Mouse (Mus musculus): ENCODE data around the gene Dmbt1. TPM values are rescaled to one million over a fixed set of nuclear protein-coding genes. Genes with fewer than 3 reads are reported as not detected.
"Not testable (repeated sequence)": the region's sequence is repeated elsewhere in the genome, so short reads cannot be mapped to it uniquely, and the experiment has no call there.

Dmbt1 gene
- polyA plus RNA-seq, 1 experiment = not detected

DNA sequence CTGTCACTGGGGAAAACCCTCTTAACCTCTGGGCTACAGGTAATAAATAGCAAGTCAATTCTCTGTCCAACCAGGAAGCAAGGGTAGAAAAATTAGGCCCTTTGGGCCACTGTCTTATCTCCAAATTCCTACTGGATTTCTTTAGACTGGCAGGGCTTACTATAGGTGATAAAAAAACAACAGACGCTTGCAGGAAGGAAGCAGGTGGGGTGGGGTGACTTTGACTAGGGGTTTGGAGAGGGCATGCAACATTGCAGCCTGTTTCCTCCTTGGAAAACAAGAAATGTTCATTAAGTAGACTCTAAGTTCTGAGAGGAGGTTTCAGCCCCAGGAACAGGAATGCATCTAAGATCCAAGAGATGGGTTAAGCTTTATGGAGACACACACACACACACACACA is 7.0 kb upstream of the Dmbt1 start:
- H3K4me1 ChIP-seq (ENCODE audit: control insufficient read depth, insufficient read depth, low read length) = no peaks in the 10 kb centered on the region
- no peak overlapping the region for H3K27ac ChIP-seq (ENCODE audit: control insufficient read depth, insufficient read depth, low read depth, low read length, poor library complexity)
- H3K4me3 ChIP-seq (replicated peaks; ENCODE audit: control insufficient read depth, low read depth, low read length) = no peak overlapping the region
- no peak for TF ChIP-seq POLR2A (IDR thresholded peaks at IDR 0.05; ENCODE audit: borderline replicate concordance, control insufficient read depth, low read depth, low read length)
- no peak for TF ChIP-seq CTCF (IDR thresholded peaks at IDR 0.05; ENCODE audit: control insufficient read depth, insufficient read depth, low read length)
- WGBS = 4% methylated on average over 1 of the region's 1 CpGs

DNA sequence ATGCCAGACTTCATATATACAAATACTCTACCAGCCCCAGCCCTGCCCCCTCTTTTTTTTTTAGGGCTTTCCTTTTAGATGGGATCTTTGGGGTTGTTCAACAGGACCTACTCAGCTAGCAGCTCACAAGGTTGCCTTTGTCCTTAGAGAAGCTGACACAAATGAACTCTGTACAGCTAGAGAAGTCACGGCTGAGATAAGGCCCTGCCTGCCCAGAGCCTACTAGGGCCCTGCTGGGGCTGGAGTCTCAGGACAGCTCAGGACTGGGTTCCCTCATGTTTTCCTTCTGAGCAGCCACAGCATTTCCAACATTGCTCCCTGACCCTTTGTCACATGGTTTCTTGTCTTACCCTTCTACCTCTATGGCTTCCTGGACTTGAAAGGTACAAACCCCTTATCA is 4.3 kb upstream of the Dmbt1 start:
- TF ChIP-seq CTCF (IDR thresholded peaks at IDR 0.05; ENCODE audit: control insufficient read depth, insufficient read depth, low read length) (no peak), POLR2A (IDR thresholded peaks at IDR 0.05; ENCODE audit: borderline replicate concordance, control insufficient read depth, low read depth, low read length) (no peak)
- H3K27ac ChIP-seq (ENCODE audit: control insufficient read depth, insufficient read depth, low read depth, low read length, poor library complexity) = no peak overlapping the region
- H3K4me1 ChIP-seq (ENCODE audit: control insufficient read depth, insufficient read depth, low read length) = no peaks in the 10 kb centered on the region
- WGBS = 65% methylated on average over 1 of the region's 1 CpGs
- H3K4me3 ChIP-seq (replicated peaks; ENCODE audit: control insufficient read depth, low read depth, low read length) = no peak overlapping the region

GRCm38 (mm10) chr7:131036396-131036795 is 4.5 kb downstream of the Dmbt1 start:
- TF ChIP-seq CTCF (IDR thresholded peaks at IDR 0.05; ENCODE audit: control insufficient read depth, insufficient read depth, low read length) (no peak), POLR2A (IDR thresholded peaks at IDR 0.05; ENCODE audit: borderline replicate concordance, control insufficient read depth, low read depth, low read length) (no peak)
- Histone ChIP-seq H3K27ac (ENCODE audit: control insufficient read depth, insufficient read depth, low read depth, low read length, poor library complexity) (no peak overlapping the region), H3K4me1 (ENCODE audit: control insufficient read depth, insufficient read depth, low read length) (no peaks in the 10 kb centered on the region), H3K4me3 (replicated peaks; ENCODE audit: control insufficient read depth, low read depth, low read length) (no peak overlapping the region)
- 55% methylated on average over 3 of the region's 3 CpGs for WGBS

DNA sequence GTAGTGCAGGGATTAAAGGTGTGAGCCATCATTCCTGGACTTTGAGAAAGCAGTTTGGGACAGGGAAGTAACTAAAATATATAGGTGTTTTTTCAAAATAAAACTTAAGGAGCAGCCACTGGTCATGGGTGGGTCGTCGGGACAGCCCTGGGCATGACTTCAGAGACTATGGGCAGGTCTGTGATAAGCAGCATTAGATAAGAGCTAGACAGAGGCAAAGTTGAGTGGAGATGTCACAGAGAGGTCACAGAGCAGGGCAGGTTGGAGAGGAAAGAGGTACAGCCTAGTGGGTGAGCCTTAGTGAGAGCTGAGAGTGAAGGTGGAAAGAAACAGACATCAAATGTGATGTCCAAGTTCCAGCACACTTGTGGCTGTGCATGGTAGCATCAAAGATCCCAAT is 5.2 kb downstream of the Dmbt1 start:
- TF ChIP-seq POLR2A (IDR thresholded peaks at IDR 0.05; ENCODE audit: borderline replicate concordance, control insufficient read depth, low read depth, low read length) (no peak), CTCF (IDR thresholded peaks at IDR 0.05; ENCODE audit: control insufficient read depth, insufficient read depth, low read length) (no peak)
- Histone ChIP-seq H3K4me3 (replicated peaks; ENCODE audit: control insufficient read depth, low read depth, low read length) (no peak overlapping the region), H3K27ac (ENCODE audit: control insufficient read depth, insufficient read depth, low read depth, low read length, poor library complexity) (no peak overlapping the region), H3K4me1 (ENCODE audit: control insufficient read depth, insufficient read depth, low read length) (no peaks in the 10 kb centered on the region)
- 74% methylated on average over 2 of the region's 2 CpGs for WGBS

GRCm38 (mm10) chr7:131040760-131041159 is 8.9 kb downstream of the Dmbt1 start:
- not testable (repeated sequence) for H3K4me3 ChIP-seq (replicated peaks; ENCODE audit: control insufficient read depth, low read depth, low read length); H3K4me1 ChIP-seq (ENCODE audit: control insufficient read depth, insufficient read depth, low read length); H3K27ac ChIP-seq (ENCODE audit: control insufficient read depth, insufficient read depth, low read depth, low read length, poor library complexity)
- 71% methylated on average over 8 of the region's 8 CpGs for WGBS

DNA sequence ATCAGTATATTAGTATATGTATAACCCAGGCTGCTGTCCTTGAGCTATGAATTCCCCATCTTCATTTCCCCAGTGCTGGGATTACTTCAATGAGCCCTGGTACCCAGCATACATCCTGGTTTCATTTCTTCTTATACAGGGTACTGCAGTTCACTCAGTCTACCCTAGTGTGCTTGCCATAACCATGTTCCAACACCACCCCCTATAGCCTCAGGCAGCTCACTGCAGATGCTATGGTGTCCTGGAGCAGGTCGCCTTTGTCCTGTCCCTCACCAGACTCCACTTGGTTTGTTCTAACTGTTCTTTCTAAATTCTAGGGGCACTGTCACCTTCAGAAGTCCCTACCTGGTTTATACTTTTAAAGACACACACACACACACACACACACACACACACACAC is 10.8 kb downstream of the Dmbt1 start:
- TF ChIP-seq POLR2A (IDR thresholded peaks at IDR 0.05; ENCODE audit: borderline replicate concordance, control insufficient read depth, low read depth, low read length) (no peak), CTCF (IDR thresholded peaks at IDR 0.05; ENCODE audit: control insufficient read depth, insufficient read depth, low read length) (no peak)
- Histone ChIP-seq H3K4me1 (ENCODE audit: control insufficient read depth, insufficient read depth, low read length) (no peaks in the 10 kb centered on the region), H3K27ac (ENCODE audit: control insufficient read depth, insufficient read depth, low read depth, low read length, poor library complexity) (no peak overlapping the region), H3K4me3 (replicated peaks; ENCODE audit: control insufficient read depth, low read depth, low read length) (no peak overlapping the region)
- 58% methylated on average over 1 of the region's 1 CpGs for WGBS

DNA sequence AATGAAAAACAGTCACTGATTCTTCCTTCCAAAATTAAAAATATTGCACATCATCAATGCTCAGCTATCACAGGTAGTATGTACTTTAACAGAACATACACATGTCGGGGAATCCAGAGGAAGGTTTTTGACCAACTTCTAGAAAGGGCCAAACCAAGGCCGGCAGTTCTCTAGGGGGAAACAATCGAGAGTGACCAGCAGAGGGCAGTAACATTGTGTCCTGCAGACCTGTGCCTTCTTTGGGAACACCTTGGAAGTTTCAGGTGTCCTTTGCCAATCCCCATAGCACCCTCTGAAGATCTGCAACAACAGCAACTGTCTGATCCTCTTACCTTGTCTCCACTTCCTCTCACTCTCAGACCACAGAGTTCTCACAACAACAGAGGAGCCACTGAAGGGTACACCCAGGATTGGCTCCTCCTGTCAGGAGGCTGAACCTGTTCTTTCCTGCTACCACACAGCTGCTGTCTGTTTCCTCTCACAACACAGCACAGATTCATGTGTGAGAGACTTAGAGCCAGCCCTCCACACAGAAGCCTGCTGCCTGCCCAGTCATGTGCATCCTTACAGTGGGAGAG is 13.5 kb downstream of the Dmbt1 start:
- not testable (repeated sequence) for H3K27ac ChIP-seq (ENCODE audit: control insufficient read depth, insufficient read depth, low read depth, low read length, poor library complexity); H3K4me1 ChIP-seq (ENCODE audit: control insufficient read depth, insufficient read depth, low read length); H3K4me3 ChIP-seq (replicated peaks; ENCODE audit: control insufficient read depth, low read depth, low read length)
- 31% methylated on average over 3 of the region's 3 CpGs for WGBS

- not testable (repeated sequence) for H3K4me3 ChIP-seq (replicated peaks; ENCODE audit: control insufficient read depth, low read depth, low read length); H3K27ac ChIP-seq (ENCODE audit: control insufficient read depth, insufficient read depth, low read depth, low read length, poor library complexity); H3K4me1 ChIP-seq (ENCODE audit: control insufficient read depth, insufficient read depth, low read length)
- 71% methylated on average over 8 of the region's 8 CpGs for whole genome bisulfite sequencing
These were observed 18.0 kb downstream of the Dmbt1 start for GRCm38 (mm10) chr7:131049829-131050228.

- TF ChIP-seq POLR2A (IDR thresholded peaks at IDR 0.05; ENCODE audit: borderline replicate concordance, control insufficient read depth, low read depth, low read length) (no peak), CTCF (IDR thresholded peaks at IDR 0.05; ENCODE audit: control insufficient read depth, insufficient read depth, low read length) (0 out of 2 replicates have a peak, but pooled peaks have one; percentile 3)
- H3K4me3 ChIP-seq (replicated peaks; ENCODE audit: control insufficient read depth, low read depth, low read length) = no peak overlapping the region
- no peak overlapping the region for H3K27ac ChIP-seq (ENCODE audit: control insufficient read depth, insufficient read depth, low read depth, low read length, poor library complexity)
- H3K4me1 ChIP-seq (ENCODE audit: control insufficient read depth, insufficient read depth, low read length) = no peaks in the 10 kb centered on the region
These were observed 23.0 kb downstream of the Dmbt1 start for GRCm38 (mm10) chr7:131054808-131055370.

DNA sequence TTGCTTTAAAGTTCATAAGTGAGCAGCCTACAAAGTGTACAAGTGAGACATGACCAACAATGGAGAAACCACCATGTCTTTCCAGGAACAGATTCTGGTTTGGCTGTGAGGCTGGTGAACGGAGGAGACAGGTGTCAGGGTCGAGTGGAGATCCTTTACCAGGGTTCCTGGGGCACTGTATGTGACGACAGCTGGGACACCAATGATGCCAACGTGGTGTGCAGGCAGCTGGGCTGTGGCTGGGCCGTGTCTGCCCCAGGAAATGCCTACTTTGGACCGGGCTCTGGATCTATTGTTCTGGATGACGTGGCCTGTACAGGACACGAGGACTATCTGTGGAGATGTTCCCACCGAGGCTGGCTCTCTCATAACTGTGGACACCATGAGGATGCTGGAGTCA is 26.1 kb downstream of the Dmbt1 start:
- WGBS = 61% methylated on average over 9 of the region's 9 CpGs
- H3K4me3 ChIP-seq (replicated peaks; ENCODE audit: control insufficient read depth, low read depth, low read length); H3K27ac ChIP-seq (ENCODE audit: control insufficient read depth, insufficient read depth, low read depth, low read length, poor library complexity); H3K4me1 ChIP-seq (ENCODE audit: control insufficient read depth, insufficient read depth, low read length): not testable (repeated sequence)

DNA sequence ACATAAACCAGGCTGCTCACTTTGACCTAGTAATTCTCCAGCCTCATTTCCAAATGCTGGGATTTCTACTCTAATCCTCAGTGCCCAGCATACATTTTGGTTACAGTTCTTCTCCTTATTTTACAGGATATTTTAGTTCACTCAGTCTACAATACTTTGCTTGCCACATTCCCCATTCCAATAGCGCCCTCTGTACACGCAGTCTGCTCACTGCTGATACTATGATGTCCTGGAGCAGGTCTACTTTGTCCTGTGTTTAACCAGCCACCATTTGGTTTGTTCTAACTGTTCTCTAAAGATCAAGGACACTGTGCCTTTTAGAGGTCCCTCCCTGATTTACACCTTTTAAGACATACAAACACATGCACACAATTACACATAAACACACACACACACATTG is 28.0 kb downstream of the Dmbt1 start:
- not testable (repeated sequence) for H3K27ac ChIP-seq (ENCODE audit: control insufficient read depth, insufficient read depth, low read depth, low read length, poor library complexity); H3K4me3 ChIP-seq (replicated peaks; ENCODE audit: control insufficient read depth, low read depth, low read length); H3K4me1 ChIP-seq (ENCODE audit: control insufficient read depth, insufficient read depth, low read length)
- 46% methylated on average over 2 of the region's 2 CpGs for WGBS
